Mouse (Mus musculus) ovary, adult 18-20 months (tissue): ENCODE measurements around the gene A930017K11Rik.

Experiments used
- DNase-seq: peaks from one replicate; pipeline ENCODE4 v3.0.0; 2022; ENCODE audit warnings: low spot score, mixed read lengths

The A930017K11Rik gene

GRCm38 (mm10) chr17:25925348-25925747 is 27.0 kb downstream of the A930017K11Rik start:
- DNase-seq: no peak

- DNase-seq: no peak
These were observed 30.2 kb downstream of the A930017K11Rik start for GRCm38 (mm10) chr17:25922120-25922519.

DNA sequence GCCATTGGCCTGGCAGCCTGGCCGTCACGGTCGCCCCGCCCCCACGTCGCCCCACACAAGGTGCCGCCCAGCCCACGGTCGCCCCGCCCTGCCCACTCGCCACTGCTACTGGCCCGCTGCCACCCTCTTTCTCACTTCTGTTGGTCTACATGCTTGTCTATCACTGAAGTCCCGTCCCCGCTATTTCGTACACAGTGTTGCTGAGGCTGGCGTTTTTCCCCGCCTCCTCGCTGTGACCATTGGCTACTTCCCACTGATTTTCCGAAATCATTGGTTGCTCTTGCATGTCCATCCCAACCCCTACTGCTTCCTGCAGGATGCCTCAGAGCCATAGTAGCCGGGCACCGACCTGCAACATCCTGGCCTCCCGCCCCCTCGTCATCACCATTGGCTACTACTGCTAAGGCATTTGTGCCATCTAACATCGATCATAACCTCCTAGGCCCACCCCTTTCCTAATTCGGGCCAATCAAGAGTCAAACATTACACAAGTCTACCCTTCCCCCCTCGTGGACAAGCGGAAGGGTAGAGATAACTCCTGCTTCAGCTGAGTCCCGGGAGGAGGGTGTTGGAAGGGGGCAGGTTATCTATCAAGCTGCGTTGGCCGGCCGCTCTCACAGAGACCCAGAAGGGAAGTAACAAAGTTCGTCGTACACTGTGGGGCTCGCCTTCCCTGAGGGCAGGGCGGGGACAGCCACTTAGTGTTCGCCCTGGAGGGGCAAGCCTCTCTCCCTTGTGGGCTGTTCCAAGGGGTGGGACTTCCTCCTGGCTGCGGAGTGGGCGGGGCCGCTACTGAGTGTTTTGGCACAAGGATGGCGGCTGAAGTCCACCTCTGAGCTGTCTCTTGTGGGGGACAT is 32.4 kb downstream of the A930017K11Rik start:
- peak; percentile 100 for DNase-seq

- no peak for DNase-seq
These were observed 33.1 kb downstream of the A930017K11Rik start, which contains the start of gene Rab40c for GRCm38 (mm10) chr17:25919144-25919785. Gene Rab40c, minus strand, starts transcription at chr17:25919727.

- DNase-seq: no peak
These were observed 34.2 kb downstream of the A930017K11Rik start for GRCm38 (mm10) chr17:25918037-25918750.

DNA sequence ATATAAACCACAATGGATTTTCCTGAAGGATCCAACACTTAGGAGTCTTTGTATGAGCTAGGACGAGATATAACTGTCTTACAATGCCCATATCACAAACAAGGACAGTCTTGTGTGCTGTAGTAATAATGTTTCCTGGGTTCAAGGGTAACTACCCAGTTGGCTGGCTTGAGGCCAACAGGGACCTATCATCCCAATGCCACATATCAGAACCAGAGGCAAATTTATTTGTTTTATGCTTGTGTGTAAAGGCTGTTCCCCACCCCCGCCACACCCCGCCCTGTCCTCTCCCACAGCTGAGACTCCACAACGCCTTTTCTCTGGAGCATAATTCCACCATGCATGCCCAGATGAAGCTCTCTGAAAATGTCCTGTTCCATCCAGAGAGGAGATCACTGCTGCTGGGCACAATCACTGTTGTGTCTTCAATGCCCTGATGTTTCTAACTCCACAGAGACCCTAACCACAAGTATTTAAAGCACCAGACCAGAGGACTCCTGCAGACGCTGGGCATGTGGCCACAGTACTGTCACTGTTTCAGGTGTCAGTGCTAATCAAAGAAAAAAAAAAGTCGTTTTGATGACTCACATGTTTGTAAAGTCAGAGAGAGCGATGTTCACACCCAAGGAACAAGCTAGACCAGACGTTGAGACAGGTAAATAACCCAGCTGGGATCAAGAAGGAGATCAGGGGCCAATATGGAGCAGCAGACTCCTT is 35.3 kb downstream of the A930017K11Rik start:
- DNase-seq: peak; percentile 33

- no peak for DNase-seq
These were observed 38.1 kb downstream of the A930017K11Rik start for GRCm38 (mm10) chr17:25914295-25914694.

DNA sequence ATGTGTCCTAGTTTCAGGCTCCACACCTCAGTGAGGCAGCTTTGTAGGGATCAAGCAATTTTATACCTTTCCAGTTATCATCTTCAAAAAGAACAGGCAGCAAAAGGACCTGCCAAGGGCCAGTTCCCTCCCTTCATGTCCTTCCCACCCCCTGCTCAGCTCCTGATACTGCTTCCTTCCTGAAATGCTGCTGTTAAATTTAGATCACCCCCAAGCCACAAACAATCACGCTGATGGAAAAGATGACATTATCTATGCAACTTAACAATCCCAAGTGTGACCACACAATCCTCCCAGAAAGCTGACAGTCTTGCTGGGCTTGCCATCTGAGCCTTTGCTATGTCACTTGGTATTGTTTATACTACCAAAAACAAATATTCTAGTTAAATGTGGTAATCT is 38.5 kb downstream of the A930017K11Rik start:
- no peak for DNase-seq

GRCm38 (mm10) chr17:25913186-25913876 is 39.0 kb downstream of the A930017K11Rik start:
- peak; percentile 23 for DNase-seq

GRCm38 (mm10) chr17:25911816-25912215 is 40.5 kb downstream of the A930017K11Rik start:
- DNase-seq: peak; percentile 33

DNA sequence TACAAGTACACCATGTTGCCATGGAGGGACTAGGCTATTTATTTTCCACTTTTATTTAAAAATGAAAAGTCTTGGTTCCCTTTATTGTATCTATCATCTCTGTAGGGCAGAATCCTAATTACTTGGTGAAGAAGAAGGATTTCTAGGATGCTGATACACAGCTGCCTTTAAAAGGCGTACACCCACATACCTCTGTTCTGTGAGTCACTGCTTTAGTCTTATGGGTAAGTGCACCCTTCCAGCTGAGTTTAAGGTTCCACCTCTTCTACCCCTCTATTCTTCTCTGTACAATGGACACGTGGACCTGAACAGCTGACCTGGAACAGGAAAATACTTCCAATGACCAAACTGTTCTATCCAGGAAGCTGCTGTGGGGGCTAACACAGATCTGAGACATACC is 44.7 kb downstream of the A930017K11Rik start:
- no peak for DNase-seq

- no peak for DNase-seq
These were observed 49.3 kb downstream of the A930017K11Rik start for GRCm38 (mm10) chr17:25903061-25903460.

- no peak for DNase-seq
These were observed 52.2 kb downstream of the A930017K11Rik start for GRCm38 (mm10) chr17:25900193-25900592.
